Mouse (Mus musculus) neural tube, embryonic 14.5 days (tissue): Measurements from ENCODE around the gene C2cd3. TPM values are rescaled to one million over a fixed set of nuclear protein-coding genes. Genes with fewer than 3 reads are reported as not detected.
"Not testable (repeated sequence)": the region's sequence is repeated elsewhere in the genome, so short reads cannot be mapped to it uniquely, and the experiment has no call there.

Experiments
- ATAC-seq: fragments of 200-750 bp; cut with Nextera tagmentation; 2 replicates; pipeline ENCODE4 v1.8.0; 2017; ENCODE audit warnings: low read depth, mild to moderate bottlenecking, moderate TSS enrichment, moderate library complexity
- H3K27ac ChIP-seq: fragments of 300-500 bp; sonication (generic); 2 replicates; pipeline ENCODE4 v1.5.1; 2014; ENCODE audit warnings: low read depth, mild to moderate bottlenecking, control low read depth, low read length, moderate library complexity, mixed read lengths
- H3K27me3 ChIP-seq: fragments of 300-500 bp; sonication (generic); 2 replicates; pipeline ENCODE4 v1.6.1; 2014; ENCODE audit warnings: low read length; ENCODE audit not compliant: control insufficient read depth, insufficient read depth
- H3K36me3 ChIP-seq: fragments of 300-500 bp; sonication (generic); 2 replicates; pipeline ENCODE4 v1.6.1; 2014; ENCODE audit warnings: low read length, mixed read lengths; ENCODE audit not compliant: control insufficient read depth, insufficient read depth
- H3K4me1 ChIP-seq: fragments of 300-500 bp; sonication (generic); 2 replicates; pipeline ENCODE4 v1.6.1; 2014; ENCODE audit warnings: low read length; ENCODE audit not compliant: control insufficient read depth, insufficient read depth
- H3K4me2 ChIP-seq: fragments of 300-500 bp; sonication (generic); 2 replicates; pipeline ENCODE4 v1.6.1; 2014; ENCODE audit warnings: mild to moderate bottlenecking, low read depth, low read length, control low read depth
- H3K4me3 ChIP-seq: fragments of 300-500 bp; sonication (generic); 2 replicates; pipeline ENCODE4 v1.5.1; 2014; ENCODE audit warnings: low read depth, low read length, control low read depth, mixed read lengths
- H3K9ac ChIP-seq: fragments of 300-500 bp; sonication (generic); replicated peaks from 2 replicates; pipeline ENCODE4 v1.6.1; 2014; ENCODE audit warnings: low read depth, mild to moderate bottlenecking, control low read depth, low read length, mixed read lengths
- H3K9me3 ChIP-seq: fragments of 300-500 bp; sonication (generic); 2 replicates; pipeline ENCODE4 v1.6.1; 2016; ENCODE audit warnings: low read length; ENCODE audit not compliant: control insufficient read depth
- WGBS: fragments of 180-500 bp; shearing (Covaris S2); extraction: QIAGEN DNeasy Blood & Tissue Kit; methylation state at CpG from one replicate; pipeline ENCODE4 v1.1.7; 2014; 5-methylcytosine and 5-hydroxymethylcytosine counted together
- polyA plus RNA-seq: library from polyadenylated mRNA; unstranded; fragments of >200 nt; fragmentation: Nextera tagmentation; extraction: Ambion mirVana; gene quantifications from 2 replicates; pipeline ENCODE4 v1.2.1, GENCODE M21; 2014

Gene C2cd3
- polyA plus RNA-seq, 1 experiment from 2014 or later, result 22.9 TPM

DNA sequence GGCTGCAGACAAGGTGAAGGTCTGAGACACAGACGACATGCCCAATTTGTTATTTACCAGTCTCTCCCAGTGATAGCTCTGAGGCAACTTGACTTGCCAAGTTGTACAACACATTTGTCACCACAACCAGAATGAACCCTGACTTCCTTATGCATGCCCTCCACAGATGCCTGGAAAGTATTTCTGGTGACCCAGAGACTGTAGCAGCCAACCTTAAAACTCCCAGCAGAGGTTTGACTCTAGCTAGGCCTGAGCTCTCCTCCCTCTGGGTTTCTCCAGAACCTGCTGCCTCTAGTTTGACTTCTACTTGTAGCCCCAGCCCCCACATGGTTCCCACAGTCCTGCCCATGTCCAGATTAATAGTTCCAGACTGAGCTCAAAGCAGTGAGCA lies 99.4 kb downstream of the C2cd3 start:
- no peak for ATAC-seq
- Histone ChIP-seq H3K36me3 (no peaks in the 10 kb centered on the region), H3K27me3 (no peaks in the 10 kb centered on the region), H3K9ac (no peak overlapping the region), H3K4me2 (no peak overlapping the region), H3K9me3 (no peaks in the 10 kb centered on the region), H3K4me3 (no peak overlapping the region), H3K4me1 (no peaks in the 10 kb centered on the region), H3K27ac (no peak overlapping the region)
- 94% methylated on average over 1 of the region's 1 CpGs for WGBS

DNA sequence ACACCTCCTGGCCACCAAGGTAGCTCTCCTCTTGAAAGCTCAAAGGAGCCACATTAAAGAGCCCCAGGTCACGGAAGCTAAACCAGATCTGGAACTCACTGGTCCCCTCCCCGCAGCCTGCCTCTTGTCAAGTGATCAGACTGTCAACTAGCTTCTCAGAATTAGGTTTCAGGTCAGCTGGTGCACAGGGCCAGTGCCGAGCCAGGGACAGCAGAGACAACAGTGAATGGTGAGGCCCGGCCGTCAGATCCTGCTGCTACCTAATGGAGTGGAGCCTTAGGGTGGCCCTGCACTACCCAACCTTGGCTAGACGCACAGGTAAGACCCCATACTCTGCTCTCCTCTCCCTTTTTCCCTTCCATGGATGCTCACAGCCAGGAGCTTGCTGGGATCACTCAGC lies 100.7 kb downstream of the C2cd3 start, which contains the start of gene Ucp3:
Gene Ucp3 (plus strand): TSS at position 214 of the 400 bp plus-strand sequence.
- Histone ChIP-seq H3K36me3 (no peaks in the 10 kb centered on the region), H3K4me3 (no peak within 1 kb of the TSS), H3K9ac (no peak within 1 kb of the TSS), H3K27ac (no peak within 1 kb of the TSS), H3K4me2 (no peak within 1 kb of the TSS), H3K9me3 (no peaks in the 10 kb centered on the region), H3K4me1 (no peaks in the 10 kb centered on the region), H3K27me3 (no peaks in the 10 kb centered on the region)
- no peak for ATAC-seq
- 90% methylated on average over 6 of the region's 6 CpGs for WGBS

DNA sequence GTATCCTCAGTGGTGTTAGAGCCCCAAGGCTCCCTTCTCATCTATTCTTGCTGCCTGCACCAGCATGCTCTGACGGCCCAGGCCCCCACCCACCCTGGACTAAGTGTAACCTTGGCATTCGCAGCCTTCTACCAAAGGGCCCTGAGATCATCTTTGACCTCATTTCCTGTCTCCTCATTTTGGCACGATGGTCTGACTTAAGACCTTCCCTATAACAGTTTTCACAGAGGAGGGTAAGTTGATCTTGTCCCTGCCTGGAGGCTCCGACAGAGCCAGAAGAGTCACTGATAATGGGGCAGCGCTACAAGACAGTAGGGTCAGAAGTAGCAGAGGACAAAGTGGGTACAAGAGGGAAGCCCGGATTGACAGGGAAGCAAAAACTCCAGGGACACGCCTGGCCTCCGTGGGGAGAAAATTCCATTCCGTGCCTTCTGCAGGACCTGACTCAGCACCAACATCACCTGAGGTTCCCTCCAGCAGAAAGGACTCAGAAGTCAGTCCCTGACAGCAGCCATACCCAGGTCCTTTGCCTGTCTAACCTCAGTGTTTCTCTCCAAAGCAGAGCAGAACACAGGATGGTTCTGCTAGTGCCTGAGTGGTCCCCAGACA lies 101.9 kb downstream of the C2cd3 start:
- Histone ChIP-seq H3K4me1 (no peaks in the 10 kb centered on the region), H3K9ac (no peak overlapping the region), H3K27ac (no peak overlapping the region), H3K4me2 (no peak overlapping the region), H3K36me3 (no peaks in the 10 kb centered on the region), H3K4me3 (no peak overlapping the region), H3K9me3 (no peaks in the 10 kb centered on the region), H3K27me3 (no peaks in the 10 kb centered on the region)
- ATAC-seq, result no peak
- WGBS, result 89% methylated on average over 9 of the region's 9 CpGs

DNA sequence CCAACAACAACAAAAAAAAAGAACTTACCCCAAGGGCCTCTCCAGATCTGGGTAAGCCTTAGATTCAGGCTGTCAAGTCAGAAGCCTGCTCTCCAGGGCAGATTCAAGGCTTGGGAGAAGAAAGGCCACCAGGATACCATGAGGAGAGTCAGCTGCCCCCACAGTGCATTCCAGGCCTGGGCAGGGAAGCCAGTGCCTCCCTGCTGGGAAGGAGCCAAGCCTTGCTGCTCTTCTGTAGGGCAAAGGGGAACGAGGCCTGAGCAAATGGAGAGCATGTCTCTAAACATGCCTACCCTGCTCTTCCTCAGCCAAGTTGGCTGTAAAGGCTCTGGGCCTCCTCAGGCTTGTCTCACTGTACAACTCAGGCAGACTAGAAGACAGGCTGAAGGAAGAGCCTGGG lies 102.6 kb downstream of the C2cd3 start:
- Histone ChIP-seq H3K9me3 (no peaks in the 10 kb centered on the region), H3K9ac (no peak overlapping the region), H3K4me2 (no peak overlapping the region), H3K4me3 (no peak overlapping the region), H3K36me3 (no peaks in the 10 kb centered on the region), H3K27me3 (no peaks in the 10 kb centered on the region), H3K27ac (no peak overlapping the region), H3K4me1 (no peaks in the 10 kb centered on the region)
- ATAC-seq, result no peak
- 43% methylated on average over 1 of the region's 1 CpGs for WGBS

DNA sequence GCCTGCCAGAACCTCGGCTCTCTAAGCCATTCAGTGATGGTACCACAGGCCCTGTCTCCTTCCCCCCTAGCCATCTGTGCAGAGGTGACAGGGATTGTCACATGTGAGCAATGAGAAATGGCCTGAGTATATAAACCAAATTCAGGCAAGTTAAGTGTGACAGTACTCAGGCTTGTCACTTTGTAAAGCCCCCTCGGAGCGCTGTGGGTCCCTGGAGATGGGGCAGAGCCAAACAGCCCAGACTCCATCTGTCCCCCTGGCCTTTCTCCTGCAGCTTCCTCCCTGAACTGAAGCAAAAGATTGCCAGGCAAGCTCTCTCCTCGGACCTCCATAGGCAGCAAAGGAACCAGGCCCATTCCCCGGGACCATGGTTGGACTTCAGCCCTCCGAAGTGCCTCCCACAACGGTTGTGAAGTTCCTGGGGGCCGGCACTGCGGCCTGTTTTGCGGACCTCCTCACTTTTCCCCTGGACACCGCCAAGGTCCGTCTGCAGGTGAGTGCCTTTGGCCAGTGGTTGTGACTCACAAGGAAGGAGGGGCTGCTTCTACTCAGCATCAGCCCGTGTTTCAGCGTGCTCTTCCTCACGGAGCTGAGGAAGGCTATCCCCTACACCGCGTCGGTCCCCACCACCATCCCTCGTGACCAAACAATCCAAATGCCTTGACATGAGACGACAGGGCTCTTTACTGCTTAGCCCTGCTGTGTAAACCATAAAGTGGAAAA lies 107.2 kb downstream of the C2cd3 start:
- Histone ChIP-seq H3K4me3 (no peak overlapping the region), H3K9me3 (no peaks in the 10 kb centered on the region), H3K4me1 (no peaks in the 10 kb centered on the region), H3K36me3 (no peaks in the 10 kb centered on the region), H3K9ac (no peak overlapping the region), H3K27ac (no peak overlapping the region), H3K4me2 (no peak overlapping the region), H3K27me3 (no peaks in the 10 kb centered on the region)
- no peak for ATAC-seq
- 82% methylated on average over 20 of the region's 20 CpGs for WGBS

DNA sequence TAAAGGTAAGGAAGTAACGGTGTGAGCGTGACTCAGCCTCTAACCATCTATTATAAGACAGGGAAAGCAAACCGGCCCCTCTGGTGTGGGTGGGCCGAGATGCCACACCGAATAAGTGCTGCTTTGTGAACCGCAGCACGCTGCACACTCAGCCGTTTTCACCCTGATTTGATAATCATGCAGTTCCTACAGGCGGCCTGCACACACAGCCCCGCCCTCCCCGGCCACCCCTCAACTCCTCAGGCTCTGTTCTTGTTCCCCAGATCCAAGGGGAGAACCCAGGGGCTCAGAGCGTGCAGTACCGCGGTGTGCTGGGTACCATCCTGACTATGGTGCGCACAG lies 107.8 kb downstream of the C2cd3 start:
- 71% methylated on average over 15 of the region's 15 CpGs for WGBS

DNA sequence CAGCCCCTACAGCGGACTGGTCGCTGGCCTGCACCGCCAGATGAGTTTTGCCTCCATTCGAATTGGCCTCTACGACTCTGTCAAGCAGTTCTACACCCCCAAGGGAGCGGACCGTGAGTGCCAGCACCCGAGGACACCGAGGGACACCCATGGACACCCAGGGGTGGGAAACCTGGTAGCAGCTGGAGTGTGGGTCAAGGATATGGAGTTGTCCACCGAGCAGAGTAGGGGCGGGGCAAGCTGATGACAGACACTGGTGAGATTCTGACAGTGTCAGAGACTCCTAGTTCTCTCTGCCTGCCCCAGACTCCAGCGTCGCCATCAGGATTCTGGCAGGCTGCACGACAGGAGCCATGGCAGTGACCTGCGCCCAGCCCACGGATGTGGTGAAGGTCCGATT lies 108.1 kb downstream of the C2cd3 start:
- Histone ChIP-seq H3K9ac (no peak overlapping the region), H3K27me3 (no peaks in the 10 kb centered on the region), H3K4me3 (no peak overlapping the region), H3K9me3 (no peaks in the 10 kb centered on the region), H3K4me2 (no peak overlapping the region), H3K36me3 (no peaks in the 10 kb centered on the region), H3K27ac (no peak overlapping the region), H3K4me1 (no peaks in the 10 kb centered on the region)
- 86% methylated on average over 17 of the region's 17 CpGs for WGBS
- no peak for ATAC-seq

More for the DNA sequence above, 107.8 kb downstream of the C2cd3 start:
- H3K9me3 ChIP-seq, result no peaks in the 10 kb centered on the region
- H3K36me3 ChIP-seq, result no peaks in the 10 kb centered on the region
- H3K4me3 ChIP-seq, result no peak overlapping the region
- H3K27me3 ChIP-seq, result no peaks in the 10 kb centered on the region
- H3K4me1 ChIP-seq, result no peaks in the 10 kb centered on the region
- H3K9ac ChIP-seq, result no peak overlapping the region
- ATAC-seq, result no peak
- no peak overlapping the region for H3K27ac ChIP-seq
- H3K4me2 ChIP-seq, result no peak overlapping the region

DNA sequence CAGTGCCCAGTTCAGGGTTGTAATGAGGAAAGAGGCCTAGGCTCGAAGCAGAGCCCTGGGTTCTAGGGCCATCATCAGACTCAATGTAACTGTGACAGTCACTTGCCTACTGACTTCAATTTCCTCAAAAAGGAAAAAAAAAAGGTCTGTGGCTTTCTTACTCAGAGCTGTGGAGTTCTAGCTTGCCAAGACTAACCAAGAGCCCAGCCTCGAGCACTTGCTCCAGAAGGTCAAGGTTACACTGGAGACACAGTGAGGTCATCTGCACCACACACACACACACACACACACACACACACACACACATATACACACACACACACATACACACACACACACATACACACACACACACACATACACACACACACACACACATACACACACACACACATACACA lies 110.0 kb downstream of the C2cd3 start:
- H3K27ac ChIP-seq, H3K9ac ChIP-seq, H3K4me1 ChIP-seq, H3K4me2 ChIP-seq, ATAC-seq, H3K36me3 ChIP-seq, H3K9me3 ChIP-seq, H3K4me3 ChIP-seq, H3K27me3 ChIP-seq: not testable (repeated sequence)
- 84% methylated on average over 2 of the region's 2 CpGs for WGBS

DNA sequence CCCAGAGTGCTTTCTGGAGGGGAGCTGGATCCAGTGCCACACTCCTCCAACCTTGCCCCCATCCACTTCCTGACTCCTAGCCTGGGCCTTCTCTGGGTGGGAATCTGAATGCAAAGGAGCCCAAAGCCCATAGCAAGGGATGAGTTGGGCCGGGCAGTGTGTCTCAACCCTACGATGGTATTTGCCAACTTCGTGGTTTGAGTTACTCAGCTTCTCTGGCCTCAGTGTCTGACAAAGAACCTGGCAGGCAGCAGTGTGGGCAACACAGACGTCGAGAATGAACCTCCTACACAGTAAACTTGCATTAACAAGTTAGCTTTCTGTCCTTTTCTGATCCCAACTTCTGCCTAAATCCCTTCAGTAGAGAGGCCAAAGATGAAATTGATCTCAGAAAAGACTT lies 112.5 kb downstream of the C2cd3 start:
- ATAC-seq, result no peak

More for the DNA sequence above, 112.5 kb downstream of the C2cd3 start:
- Histone ChIP-seq H3K9ac (no peak overlapping the region), H3K4me3 (no peak overlapping the region), H3K4me1 (no peaks in the 10 kb centered on the region), H3K4me2 (no peak overlapping the region), H3K27ac (no peak overlapping the region), H3K36me3 (no peaks in the 10 kb centered on the region), H3K27me3 (no peaks in the 10 kb centered on the region), H3K9me3 (no peaks in the 10 kb centered on the region)
- 91% methylated on average over 5 of the region's 5 CpGs for WGBS
